Mouse (Mus musculus) midbrain, postnatal 0 days (tissue): Measurements from ENCODE around the gene Tmc7. TPM values are rescaled to one million over a fixed set of nuclear protein-coding genes. Genes with fewer than 3 reads are reported as not detected.
A peak's percentile ranks its signal among the peaks of the same experiment; 100 is the strongest.

Experiments
- ATAC-seq: fragments of 200-750 bp; cut with Nextera tagmentation; 2 replicates; pipeline ENCODE4 v1.8.0; 2017; ENCODE audit warnings: moderate number of reproducible peaks, mild to moderate bottlenecking, moderate TSS enrichment, moderate library complexity; ENCODE audit not compliant: low FRiP score
- DNase-seq: peaks from one replicate; pipeline ENCODE4 v3.0.0-alpha.2; 2015; ENCODE audit warnings: low spot score
- H3K27ac ChIP-seq: fragments of 300-500 bp; sonication (generic); 2 replicates; pipeline ENCODE4 v1.5.1; 2014; ENCODE audit warnings: low read depth, mild to moderate bottlenecking, low read length, mixed read lengths
- H3K27me3 ChIP-seq: fragments of 300-500 bp; sonication (generic); 2 replicates; pipeline ENCODE4 v1.6.1; 2014; ENCODE audit warnings: low read length, control low read depth, mixed read lengths; ENCODE audit not compliant: insufficient read depth
- H3K36me3 ChIP-seq: fragments of 300-500 bp; sonication (generic); 2 replicates; pipeline ENCODE4 v1.6.1; 2014; ENCODE audit warnings: low read length, control low read depth, mixed read lengths; ENCODE audit not compliant: insufficient read depth
- H3K4me1 ChIP-seq: fragments of 300-500 bp; sonication (generic); 2 replicates; pipeline ENCODE4 v1.6.1; 2014; ENCODE audit warnings: mild to moderate bottlenecking, control low read depth, antibody characterized with exemption, low read length, mixed read lengths; ENCODE audit not compliant: insufficient read depth
- H3K4me2 ChIP-seq: fragments of 300-500 bp; sonication (generic); 2 replicates; pipeline ENCODE4 v1.6.1; 2014; ENCODE audit warnings: low read depth, mild to moderate bottlenecking, low read length, mixed read lengths; ENCODE audit not compliant: poor library complexity, severe bottlenecking
- H3K4me3 ChIP-seq: fragments of 300-500 bp; sonication (generic); 2 replicates; pipeline ENCODE4 v1.5.1; 2014; ENCODE audit warnings: low read depth, mild to moderate bottlenecking, low read length, moderate library complexity
- H3K9ac ChIP-seq: fragments of 300-500 bp; sonication (generic); replicated peaks from 2 replicates; pipeline ENCODE4 v1.6.1; 2014; ENCODE audit warnings: mild to moderate bottlenecking, low read length, moderate library complexity, mixed read lengths; ENCODE audit not compliant: poor library complexity, severe bottlenecking
- H3K9me3 ChIP-seq: fragments of 300-500 bp; sonication (generic); 2 replicates; pipeline ENCODE4 v1.6.1; 2016; ENCODE audit warnings: low read length, control low read depth
- CTCF ChIP-seq: IDR thresholded peaks from 2 replicates; pipeline ENCODE4 v1.5.1; 2016; ENCODE audit warnings: antibody characterized with exemption, mild to moderate bottlenecking
- WGBS: fragments of 180-500 bp; shearing (Covaris S2); extraction: QIAGEN DNeasy Blood & Tissue Kit; methylation state at CpG from one replicate; pipeline ENCODE4 v1.1.7; 2014; 5-methylcytosine and 5-hydroxymethylcytosine counted together
- polyA plus RNA-seq: library from polyadenylated mRNA; unstranded; fragments of >200 nt; fragmentation: Nextera tagmentation; extraction: Ambion mirVana; gene quantifications from 2 replicates; pipeline ENCODE4 v1.2.1, GENCODE M21; 2015
- total RNA-seq: library from RNA; depleted of rRNA; stranded (reverse); fragments of >200 nt; gene quantifications from 2 replicates; pipeline ENCODE4 v1.2.3, GENCODE M21; 2014

Gene Tmc7
- total and polyA plus RNA-seq, 2 experiments from 2014 or later: 5.4 to 11.5 TPM

- peak overlapping the region; percentile 67 for H3K27ac ChIP-seq
- TF ChIP-seq CTCF: no peak
- DNase-seq (no peak), ATAC-seq (no peak)
- H3K9me3 ChIP-seq: no peaks in the 10 kb centered on the region
- H3K4me1 ChIP-seq: peaks cover 13% of the 10 kb centered on the region
- H3K36me3 ChIP-seq: no peaks in the 10 kb centered on the region
- no peak overlapping the region for H3K4me3 ChIP-seq
- peaks cover 15% of the 10 kb centered on the region for H3K27me3 ChIP-seq
- WGBS: 35% methylated on average over 10 of the region's 10 CpGs
- no peak overlapping the region for H3K9ac ChIP-seq
- H3K4me2 ChIP-seq: peak overlapping the region; percentile 29; the same call in 1 of the 2 replicates
Observed at GRCm38 (mm10) chr7:118594611-118595010, 10.1 kb upstream of the Tmc7 start.

- TF ChIP-seq CTCF: no peak
- no peak overlapping the region for H3K4me3 ChIP-seq
- DNase-seq (peak; percentile 92), ATAC-seq (peak; percentile 89)
- H3K27ac ChIP-seq: peak overlapping the region; percentile 67
- no peaks in the 10 kb centered on the region for H3K36me3 ChIP-seq
- 9% methylated on average over 9 of the region's 9 CpGs for WGBS
- H3K9me3 ChIP-seq: no peaks in the 10 kb centered on the region
- H3K4me2 ChIP-seq: no peak overlapping the region; the same call in 1 of the 2 replicates
- no peak overlapping the region for H3K9ac ChIP-seq
- H3K4me1 ChIP-seq: peaks cover 13% of the 10 kb centered on the region
- peaks cover 15% of the 10 kb centered on the region for H3K27me3 ChIP-seq
Observed at GRCm38 (mm10) chr7:118593567-118594407, 9.3 kb upstream of the Tmc7 start.

- TF ChIP-seq CTCF: no peak
- no peak overlapping the region for H3K9ac ChIP-seq
- H3K36me3 ChIP-seq: no peaks in the 10 kb centered on the region
- no peaks in the 10 kb centered on the region for H3K9me3 ChIP-seq
- ATAC-seq (peak; percentile 27; the same call in 1 of the 2 replicates), DNase-seq (peak; percentile 72)
- H3K4me1 ChIP-seq: peaks cover 13% of the 10 kb centered on the region
- peak overlapping the region; percentile 62; the same call in 1 of the 2 replicates for H3K27ac ChIP-seq
- H3K27me3 ChIP-seq: peaks cover 7% of the 10 kb centered on the region
- WGBS: 39% methylated on average over 6 of the region's 6 CpGs
- no peak overlapping the region for H3K4me2 ChIP-seq
- H3K4me3 ChIP-seq: no peak overlapping the region
Observed at GRCm38 (mm10) chr7:118592146-118592545, 7.6 kb upstream of the Tmc7 start.

GRCm38 (mm10) chr7:118590726-118591305, 6.3 kb upstream of the Tmc7 start:
- no peak for TF ChIP-seq CTCF
- Histone ChIP-seq H3K36me3 (no peaks in the 10 kb centered on the region), H3K27ac (no peak overlapping the region), H3K4me3 (no peak overlapping the region), H3K9ac (no peak overlapping the region), H3K27me3 (no peaks in the 10 kb centered on the region), H3K4me1 (peaks cover 13% of the 10 kb centered on the region), H3K9me3 (no peaks in the 10 kb centered on the region), H3K4me2 (no peak overlapping the region)
- 97% methylated on average over 5 of the region's 5 CpGs for WGBS
- DNase-seq (no peak), ATAC-seq (no peak)

- H3K4me3 ChIP-seq: no peak overlapping the region
- H3K9ac ChIP-seq: no peak overlapping the region
- no peak for ATAC-seq
- no peaks in the 10 kb centered on the region for H3K27me3 ChIP-seq
- H3K4me1 ChIP-seq: 0 out of 2 replicates have a peak, but pooled peaks cover 7% of the 10 kb centered on the region
- WGBS: 69% methylated on average over 6 of the region's 6 CpGs
- TF ChIP-seq CTCF: no peak
- no peak overlapping the region for H3K27ac ChIP-seq
- H3K4me2 ChIP-seq: no peak overlapping the region
- no peaks in the 10 kb centered on the region for H3K9me3 ChIP-seq
- H3K36me3 ChIP-seq: no peaks in the 10 kb centered on the region
- DNase-seq: peak; percentile 53
Observed at GRCm38 (mm10) chr7:118585856-118586255, 1.3 kb upstream of the Tmc7 start.

- Histone ChIP-seq H3K4me3 (peak overlapping the region; percentile 72), H3K9ac (peak overlapping the region; percentile 74; the same call in 1 of the 2 replicates), H3K4me1 (0 out of 2 replicates have a peak, but pooled peaks cover 7% of the 10 kb centered on the region), H3K4me2 (peak overlapping the region; percentile 92), H3K27ac (0 out of 2 replicates have a peak overlapping the region, but pooled peaks have one; percentile 39), H3K36me3 (no peaks in the 10 kb centered on the region), H3K27me3 (no peaks in the 10 kb centered on the region), H3K9me3 (no peaks in the 10 kb centered on the region)
- DNase-seq (no peak), ATAC-seq (0 out of 2 replicates have a peak, but pooled peaks have one; percentile 5)
- TF ChIP-seq CTCF: no peak
- 64% methylated on average over 5 of the region's 5 CpGs for WGBS
Observed at GRCm38 (mm10) chr7:118584926-118585325, 390 bp upstream of the Tmc7 start.
